Comparison of ENCODE assay signal across 8 mouse cellular contexts in the genomic region with DNA sequence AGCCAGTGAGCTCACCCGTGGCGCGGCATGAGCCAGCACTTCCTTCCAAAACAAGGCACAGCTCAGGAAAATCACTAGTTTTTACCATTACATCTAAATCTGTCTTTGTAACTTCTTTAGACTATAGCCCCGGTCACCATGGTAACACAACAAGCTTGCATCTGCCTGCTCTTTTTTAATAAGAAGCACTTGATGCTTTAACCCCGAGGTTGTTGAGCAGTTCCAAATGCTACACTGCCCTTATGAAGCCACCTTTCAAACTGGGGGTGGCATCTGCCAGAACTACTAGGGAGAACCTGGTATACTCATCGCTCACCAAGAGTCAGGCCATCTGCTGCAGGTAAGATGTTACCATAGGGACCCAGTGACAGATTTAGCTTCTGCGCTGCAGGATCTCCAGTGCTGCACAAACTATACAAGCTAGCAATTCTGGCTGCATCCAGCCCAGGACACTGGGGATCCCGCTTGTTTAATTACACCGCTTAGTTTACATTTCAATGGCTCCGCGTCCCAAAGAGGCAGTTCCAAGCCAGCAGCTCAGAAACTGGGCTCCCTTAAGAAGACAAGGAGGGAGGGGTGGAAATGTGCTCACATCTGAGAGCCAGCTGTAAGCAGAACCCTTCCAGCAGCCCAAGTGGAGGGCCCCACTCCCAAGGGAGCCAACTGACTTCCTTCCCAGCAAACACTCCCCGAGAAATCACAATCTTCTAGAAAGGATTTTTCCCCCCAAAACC.
DNase-seq lines count a peak whose midpoint lies in the region; ATAC-seq lines count a peak whose summit lies in the region.
"Had no signal": no experiment of that assay in that cellular context is flagged by ENCODE, and none has a peak within 500 bp of the region (broad histone marks: within the 10 kb centered on the region; RNA-seq: fewer than 3 reads in every experiment).

No protein-coding gene starts in this region.

- ATAC-seq in hindbrain, embryonic 12.5 days (ENCODE audit: low FRiP score): peak; percentile 80
- ATAC-seq in limb, embryonic 12.5 days (ENCODE audit: insufficient number of reproducible peaks, insufficient read depth, low FRiP score, low TSS enrichment, low read depth): peak; percentile 72
- ATAC-seq in neural tube, embryonic 12.5 days (ENCODE audit: low FRiP score, low read depth): peak; percentile 85
- ATAC-seq in monocyte, adult 5-6 weeks (replicated peaks; ENCODE audit: insufficient number of reproducible peaks, low FRiP score, low TSS enrichment, poor library complexity, severe bottlenecking): no peak

- peak overlapping the region; percentile 44; the same call in 1 of the 2 replicates for H3K9ac ChIP-seq in hindbrain, embryonic 12.5 days
- H3K9ac ChIP-seq in limb, embryonic 12.5 days (replicated peaks): peak overlapping the region; percentile 60
- 0 out of 2 replicates have a peak overlapping the region, but pooled peaks have one; percentile 33 for H3K9ac ChIP-seq in neural tube, embryonic 12.5 days

- peak overlapping the region; percentile 25 for H3K4me3 ChIP-seq in hindbrain, embryonic 12.5 days
- peak overlapping the region; percentile 31 for H3K4me3 ChIP-seq in limb, embryonic 12.5 days (replicated peaks)
- H3K4me3 ChIP-seq in neural tube, embryonic 12.5 days: peak overlapping the region; percentile 22
- H3K4me3 ChIP-seq: erythroblast, embryonic 14.5 days had no signal

- 6% methylated on average over 12 of the region's 12 CpGs for WGBS in hindbrain, embryonic 12.5 days
- 5% methylated on average over 12 of the region's 12 CpGs for WGBS in limb, embryonic 12.5 days
- 4% methylated on average over 12 of the region's 12 CpGs for WGBS in neural tube, embryonic 12.5 days

- DNase-seq in ZHBTc4 (ENCODE audit: low read depth, low spot score): peak; percentile 83
- DNase-seq in cerebellum, postnatal 10 days: peak; percentile 55 to 65
- DNase-seq in gastrocnemius, adult 18-20 months (ENCODE audit: low spot score): peak; percentile 48

- H3K27ac ChIP-seq in hindbrain, embryonic 12.5 days: peak overlapping the region; percentile 87
- H3K27ac ChIP-seq in limb, embryonic 12.5 days: peak overlapping the region; percentile 74
- peak overlapping the region; percentile 66 for H3K27ac ChIP-seq in neural tube, embryonic 12.5 days

- H3K36me3 ChIP-seq in hindbrain, embryonic 12.5 days: peaks cover 13% of the 10 kb centered on the region
- no peaks in the 10 kb centered on the region for H3K36me3 ChIP-seq in limb, embryonic 12.5 days
- peaks cover 10% of the 10 kb centered on the region; the same call in 1 of the 2 replicates for H3K36me3 ChIP-seq in neural tube, embryonic 12.5 days

- peak overlapping the region; percentile 50 for H3K4me2 ChIP-seq in hindbrain, embryonic 12.5 days (replicated peaks)
- H3K4me2 ChIP-seq in limb, embryonic 12.5 days: peak overlapping the region; percentile 64
- H3K4me2 ChIP-seq in neural tube, embryonic 12.5 days (replicated peaks): peak overlapping the region; percentile 54

- H3K9me3 ChIP-seq in hindbrain, embryonic 12.5 days (replicated peaks): no peaks in the 10 kb centered on the region
- no peaks in the 10 kb centered on the region for H3K9me3 ChIP-seq in limb, embryonic 12.5 days
- H3K9me3 ChIP-seq in neural tube, embryonic 12.5 days: no peaks in the 10 kb centered on the region

- no peaks in the 10 kb centered on the region for H3K27me3 ChIP-seq in hindbrain, embryonic 12.5 days
- H3K27me3 ChIP-seq in limb, embryonic 12.5 days: no peaks in the 10 kb centered on the region
- H3K27me3 ChIP-seq in neural tube, embryonic 12.5 days (replicated peaks): no peaks in the 10 kb centered on the region

- peaks cover 33% of the 10 kb centered on the region for H3K4me1 ChIP-seq in hindbrain, embryonic 12.5 days
- peaks cover 25% of the 10 kb centered on the region for H3K4me1 ChIP-seq in limb, embryonic 12.5 days (replicated peaks)
- H3K4me1 ChIP-seq in neural tube, embryonic 12.5 days: peaks cover 38% of the 10 kb centered on the region
